Mouse (Mus musculus): ENCODE results near the gene Ak5.
"Not testable (repeated sequence)": the region's sequence is repeated elsewhere in the genome, so short reads cannot be mapped to it uniquely, and the experiment has no call there.

Ak5 gene

DNA sequence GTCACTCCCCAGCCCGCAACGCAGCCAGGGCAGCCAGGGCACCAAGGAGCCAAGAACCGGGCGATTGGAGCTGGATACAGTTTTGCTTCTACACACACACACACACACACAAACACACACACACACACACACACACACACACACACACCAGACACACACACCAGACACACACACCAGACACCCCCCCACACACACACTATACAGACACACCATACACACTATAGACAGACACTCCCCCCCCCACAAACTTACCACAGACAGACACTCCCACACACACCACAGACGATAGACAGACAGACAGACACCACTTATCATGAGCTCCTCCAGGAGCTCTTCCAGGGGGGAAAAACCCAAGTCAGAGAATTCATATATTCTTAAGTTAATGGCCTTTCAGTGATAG, at the start of gene Ak5:
TSS of gene Ak5 (minus strand) at position 122 of the 400 bp plus-strand sequence.
- DNase-seq (ENCODE audit: low read depth, low spot score), result no peak

DNA sequence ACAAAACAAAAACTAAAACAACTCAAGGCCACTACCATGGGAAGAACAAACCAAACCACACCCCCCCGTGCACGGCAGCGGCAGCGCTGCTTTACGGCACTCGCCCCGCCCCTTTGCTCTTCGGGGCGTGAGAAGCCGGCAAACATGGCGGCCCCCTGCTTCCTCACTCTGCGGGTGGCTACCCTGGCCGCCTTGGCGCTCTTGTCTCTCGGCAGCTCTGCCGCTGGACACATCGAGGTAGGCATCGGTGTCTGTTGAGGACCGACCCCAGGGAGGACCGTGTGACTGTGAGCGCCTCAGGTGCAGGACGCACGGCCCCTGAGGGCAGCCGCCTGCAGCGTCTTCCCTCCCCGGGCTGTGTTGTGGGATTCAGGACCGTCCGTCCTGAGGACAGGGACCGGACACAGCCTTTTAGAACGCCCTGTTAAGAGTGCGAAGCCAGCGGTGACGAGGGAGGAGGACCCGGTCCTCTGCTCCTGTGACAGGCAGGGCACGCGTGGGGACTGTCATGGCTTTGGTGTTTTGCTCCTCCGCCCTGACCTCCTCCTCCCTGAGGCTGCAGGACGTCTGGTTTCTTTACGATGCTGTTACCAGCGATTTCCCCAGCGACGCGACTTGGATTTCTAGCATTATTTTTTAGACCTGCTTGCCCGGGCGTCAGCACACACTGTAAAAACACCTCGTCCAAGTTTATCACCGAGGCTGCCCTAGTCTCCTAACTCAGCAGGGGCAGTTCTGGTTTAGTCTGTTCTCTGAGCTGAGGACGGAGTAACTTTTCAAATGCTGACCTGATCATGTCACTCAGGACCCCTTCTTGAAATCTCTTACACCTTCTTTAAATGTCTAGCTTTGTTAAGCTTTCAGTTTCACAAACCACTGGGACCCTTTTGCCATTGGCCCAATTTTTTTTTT, 46.1 kb upstream of the Ak5 start, which contains the start of gene Pigk:
TSS of gene Pigk (plus strand) at position 110 of the 912 bp plus-strand sequence.
- peak; percentile 75 for DNase-seq (ENCODE audit: low read depth, low spot score)

DNA sequence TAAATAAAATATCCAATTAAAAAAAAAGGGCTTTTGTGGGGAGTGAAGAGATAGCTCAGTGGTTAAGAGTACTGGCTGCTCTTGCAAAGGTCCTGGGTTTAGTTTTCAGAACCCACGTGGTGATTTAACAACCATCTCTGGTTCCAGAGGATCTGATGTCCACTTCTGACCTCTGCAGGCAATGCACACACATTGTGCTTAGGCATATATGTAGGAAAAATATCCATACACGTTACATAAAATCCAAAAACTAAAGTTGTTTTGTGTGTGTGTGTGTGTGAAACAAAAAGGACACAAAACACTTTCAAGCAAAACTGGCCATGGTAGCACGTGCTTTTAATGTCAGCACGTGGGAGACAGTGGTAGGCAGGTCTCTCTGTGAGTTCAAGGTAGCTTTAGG, 44.8 kb upstream of the Ak5 start:
- DNase-seq (ENCODE audit: low read depth, low spot score), result no peak

DNA sequence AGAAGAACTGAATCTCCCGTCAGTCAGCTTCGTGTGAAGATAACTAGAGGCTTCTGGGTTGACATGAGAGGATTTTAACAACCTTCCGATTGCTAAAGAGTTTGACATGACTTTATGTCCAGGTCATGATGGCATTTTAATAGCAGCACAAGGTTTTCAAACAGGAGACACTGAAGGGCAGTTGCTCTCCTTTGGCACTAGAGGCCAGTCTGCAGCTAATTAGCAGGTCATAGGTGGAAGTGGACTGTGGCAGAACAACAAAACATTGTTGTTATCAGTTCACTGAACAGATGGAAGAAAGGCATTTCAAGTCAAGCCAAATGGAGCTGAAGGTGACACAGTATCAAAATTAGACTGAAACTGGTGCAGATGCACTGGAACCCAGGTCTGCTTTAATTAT, 41.8 kb upstream of the Ak5 start:
- DNase-seq (ENCODE audit: low read depth, low spot score), result no peak

DNA sequence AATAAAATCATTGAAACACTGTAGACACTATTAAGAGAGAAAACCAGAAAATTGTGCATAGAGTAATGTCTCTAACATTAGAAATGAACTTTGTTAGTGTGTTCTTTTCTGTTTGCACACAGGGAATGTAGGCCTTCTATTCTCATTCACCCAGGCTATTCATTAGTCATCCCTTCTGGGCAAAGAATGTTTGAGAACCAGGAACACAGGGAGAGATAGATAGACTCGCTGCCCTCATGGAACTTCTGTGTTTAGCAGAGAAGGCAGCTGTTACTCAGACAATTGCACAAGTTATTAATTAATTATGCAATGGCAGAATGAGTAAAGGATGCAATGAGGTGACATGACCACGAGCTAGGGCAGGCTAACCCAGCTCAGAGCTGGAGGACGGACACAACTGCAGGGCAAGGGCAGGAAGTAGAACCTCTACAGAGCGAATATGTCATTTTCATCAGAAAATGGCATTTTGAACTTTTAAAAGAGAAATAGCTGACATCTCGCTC, 39.2 kb upstream of the Ak5 start:
- DNase-seq (ENCODE audit: low read depth, low spot score), result no peak

DNA sequence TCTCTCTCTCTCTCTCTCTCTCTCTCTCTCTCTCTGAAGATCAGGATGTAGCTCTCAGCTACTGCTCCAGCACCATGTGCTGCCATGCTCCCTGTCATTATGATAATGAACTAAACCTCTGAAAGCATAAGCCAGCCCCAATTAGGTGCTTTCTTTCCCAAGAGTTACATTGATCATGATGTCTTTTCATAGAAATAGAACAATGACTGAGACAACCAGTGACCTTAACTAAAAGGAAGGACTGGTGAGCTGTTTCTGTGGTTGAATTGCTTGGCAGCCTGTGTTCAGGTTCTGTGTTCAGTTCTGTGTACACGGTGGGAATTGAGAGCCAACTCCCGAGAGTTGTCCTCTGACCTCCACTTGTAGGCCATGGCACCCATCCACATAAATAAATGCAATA, 38.7 kb upstream of the Ak5 start:
- DNase-seq (ENCODE audit: low read depth, low spot score), result no peak

DNA sequence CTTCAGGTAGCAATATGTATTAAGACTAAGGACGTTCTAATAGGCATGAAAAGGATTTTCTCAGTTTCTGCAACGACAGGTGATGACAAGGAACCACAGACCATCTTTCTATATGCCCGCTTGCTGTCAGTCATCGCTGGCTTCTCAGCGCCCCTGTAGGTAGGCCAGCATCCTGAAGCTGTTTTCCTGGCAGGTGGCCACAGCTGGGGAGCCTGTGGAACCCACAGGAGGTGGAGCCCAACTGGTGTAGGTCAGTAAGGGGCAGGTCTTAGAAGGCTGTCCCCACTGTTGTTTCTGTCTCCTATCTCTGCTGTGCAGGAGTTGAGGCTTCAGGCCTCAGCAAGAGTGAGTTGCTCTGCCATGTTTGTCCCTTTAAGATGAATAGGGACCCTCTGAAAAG, 37.7 kb upstream of the Ak5 start:
- no peak for DNase-seq (ENCODE audit: low read depth, low spot score)

DNA sequence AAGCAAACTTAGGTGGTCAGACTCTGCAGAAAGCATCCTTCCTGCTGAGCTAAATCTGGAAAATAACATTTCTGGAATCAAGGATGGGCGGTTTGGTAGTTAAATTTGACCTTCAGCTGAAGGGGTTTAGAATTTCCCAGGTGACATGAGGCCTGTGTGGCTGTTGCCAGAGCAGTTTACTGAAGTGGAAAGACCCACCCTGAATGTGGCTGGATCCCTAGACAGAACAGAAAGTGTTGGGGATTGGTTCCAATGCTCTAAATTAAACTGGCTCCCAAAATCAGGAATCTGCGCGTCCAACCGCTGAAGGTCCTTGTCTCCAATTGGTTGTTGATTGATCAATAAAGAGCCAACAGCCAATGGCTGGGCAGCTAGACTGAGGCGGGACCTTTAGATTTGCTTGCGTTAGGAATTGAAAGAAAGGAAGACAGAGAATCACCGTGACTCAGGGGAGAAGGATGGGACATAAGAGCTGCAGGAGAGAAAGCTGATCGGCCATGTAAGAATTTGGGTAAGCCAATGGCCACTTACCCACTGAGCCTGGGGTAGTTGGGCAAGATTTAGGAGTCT, 34.2 kb upstream of the Ak5 start:
- DNase-seq (ENCODE audit: low read depth, low spot score), result no peak

DNA sequence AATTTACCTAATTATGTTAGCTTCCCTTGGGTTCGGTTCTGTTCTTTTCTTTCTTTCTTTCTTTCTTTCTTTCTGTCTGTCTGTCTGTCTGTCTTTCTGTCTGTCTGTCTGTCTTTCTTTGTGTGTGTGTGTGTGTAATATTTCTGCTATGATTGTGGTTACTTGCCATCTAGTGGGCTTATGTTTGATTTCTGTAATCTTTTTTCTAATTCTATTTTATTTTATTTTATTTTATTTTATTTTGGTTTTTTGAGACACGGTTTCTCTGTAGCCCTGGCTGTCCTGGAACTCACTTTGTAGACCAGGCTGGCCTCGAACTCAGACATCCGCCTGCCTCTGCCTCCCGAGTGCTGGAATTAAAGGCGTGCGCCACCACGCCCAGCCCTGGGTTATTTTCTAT, 33.4 kb upstream of the Ak5 start:
- not testable (repeated sequence) for DNase-seq (ENCODE audit: low read depth, low spot score)

DNA sequence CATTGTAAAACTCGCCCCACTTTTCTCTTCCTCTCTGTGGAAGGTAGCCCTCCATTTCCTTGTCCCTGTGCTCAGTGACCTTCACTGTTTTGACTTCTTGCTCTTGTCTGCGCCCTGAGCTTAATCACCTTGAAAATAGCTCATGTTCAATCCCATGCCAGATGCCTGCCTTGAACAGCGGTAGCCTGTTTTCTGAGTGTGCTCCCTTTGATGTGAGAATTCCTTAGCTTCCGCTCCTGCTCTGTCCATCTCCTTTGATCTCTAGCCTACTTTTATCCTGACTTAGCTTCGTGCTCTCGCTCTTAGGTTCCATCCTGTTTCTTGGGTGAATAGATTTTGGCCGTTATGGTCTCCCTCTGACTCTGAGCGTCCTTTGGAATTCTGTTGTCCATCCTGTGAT, 31.1 kb upstream of the Ak5 start:
- DNase-seq (ENCODE audit: low read depth, low spot score), result no peak

DNA sequence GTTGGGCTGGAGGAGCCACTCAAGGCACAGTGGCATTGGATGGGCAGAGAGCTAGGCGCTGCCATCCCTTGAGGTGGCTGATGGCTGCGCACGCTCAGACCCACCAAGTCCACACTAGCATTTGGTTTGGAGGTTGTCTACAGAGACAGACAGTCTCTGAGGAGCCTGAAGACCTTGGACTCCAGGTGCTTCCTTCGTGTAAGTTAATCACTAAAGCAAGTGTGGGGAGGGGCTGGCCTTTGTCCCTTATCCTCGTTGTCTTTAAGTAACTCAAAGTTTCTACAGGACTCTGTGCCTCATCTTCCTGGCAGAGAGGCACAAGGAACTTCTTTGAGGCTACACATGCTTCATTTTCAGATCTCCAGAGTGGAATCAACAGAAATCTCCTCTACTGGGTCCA, 29.9 kb upstream of the Ak5 start:
- DNase-seq (ENCODE audit: low read depth, low spot score), result no peak

DNA sequence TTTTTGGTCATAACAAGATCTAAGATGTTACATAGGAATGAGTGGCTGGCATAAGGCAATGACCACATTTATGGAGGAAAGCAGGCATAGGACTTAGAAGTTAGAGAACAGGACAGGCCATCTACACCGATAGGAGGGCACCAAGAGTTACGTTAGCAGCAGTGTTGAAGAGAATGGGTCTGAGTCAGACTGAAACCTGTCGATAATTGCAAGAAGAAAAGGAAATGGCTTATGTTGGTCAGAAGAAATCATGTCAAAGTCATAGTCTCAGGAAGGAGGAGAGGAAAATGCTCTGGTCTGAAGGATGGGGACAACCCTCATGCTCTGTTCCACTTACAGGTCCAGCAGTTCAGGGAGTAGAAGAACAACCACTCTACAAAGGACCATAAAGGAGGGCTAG, 26.8 kb upstream of the Ak5 start:
- no peak for DNase-seq (ENCODE audit: low read depth, low spot score)

DNA sequence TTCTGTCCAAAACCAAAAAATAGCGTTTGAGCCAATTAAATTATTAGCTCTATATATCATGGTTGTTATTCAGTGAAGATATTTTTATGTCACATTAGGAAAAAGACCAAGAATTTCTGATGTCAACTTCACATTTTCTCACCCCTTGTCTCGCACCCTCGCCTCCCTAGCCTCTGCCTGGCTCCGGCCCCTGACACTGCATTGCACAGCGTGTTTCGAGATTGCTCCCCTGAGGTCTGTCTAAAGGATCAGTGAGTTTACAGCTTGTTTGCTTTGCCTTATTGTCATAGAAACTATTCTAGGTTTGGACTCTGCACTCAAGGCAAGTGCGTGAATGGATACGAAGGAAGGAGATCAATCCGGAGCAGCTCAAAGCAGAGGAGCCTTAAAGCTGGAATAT, 20.9 kb upstream of the Ak5 start:
- DNase-seq (ENCODE audit: low read depth, low spot score), result no peak

DNA sequence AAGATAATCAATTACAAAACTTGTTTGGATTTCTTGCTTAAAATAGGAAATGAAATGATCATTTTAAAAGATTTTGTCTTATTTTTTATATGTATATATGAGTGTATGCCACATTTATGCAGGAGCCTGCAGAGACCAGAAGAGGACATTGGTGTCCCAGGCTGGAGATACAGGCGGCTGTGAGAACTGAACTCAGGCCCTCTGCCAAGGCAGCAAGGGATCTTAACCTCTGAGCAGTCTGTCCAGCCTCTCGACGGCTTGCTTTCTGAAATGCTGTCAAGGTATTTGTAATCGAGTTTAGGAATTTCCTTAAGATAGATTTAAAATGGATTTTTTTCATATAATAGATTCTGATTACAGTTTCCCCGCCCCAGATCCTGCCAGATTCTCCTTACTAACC, 20.4 kb upstream of the Ak5 start:
- DNase-seq (ENCODE audit: low read depth, low spot score), result no peak

DNA sequence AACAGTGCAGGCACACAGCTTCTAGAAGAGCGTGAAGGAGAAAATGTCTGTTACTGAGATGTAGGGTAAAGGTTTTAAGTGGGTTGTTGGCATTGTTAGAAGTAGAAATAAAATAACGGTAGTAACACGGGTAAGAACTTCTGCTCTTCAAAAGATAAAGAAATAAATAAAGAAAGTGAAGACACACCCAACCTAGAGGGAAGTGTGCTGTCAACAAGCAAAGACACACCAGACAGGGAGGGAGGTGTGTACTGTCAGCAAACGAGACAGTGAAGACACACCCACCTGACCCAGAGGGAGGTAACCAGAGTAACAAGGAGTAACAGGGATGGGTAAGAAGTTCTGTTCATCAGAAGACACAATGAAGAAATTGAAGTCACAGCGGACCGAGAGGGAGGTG, 6.5 kb upstream of the Ak5 start:
- DNase-seq (ENCODE audit: low read depth, low spot score), result no peak

DNA sequence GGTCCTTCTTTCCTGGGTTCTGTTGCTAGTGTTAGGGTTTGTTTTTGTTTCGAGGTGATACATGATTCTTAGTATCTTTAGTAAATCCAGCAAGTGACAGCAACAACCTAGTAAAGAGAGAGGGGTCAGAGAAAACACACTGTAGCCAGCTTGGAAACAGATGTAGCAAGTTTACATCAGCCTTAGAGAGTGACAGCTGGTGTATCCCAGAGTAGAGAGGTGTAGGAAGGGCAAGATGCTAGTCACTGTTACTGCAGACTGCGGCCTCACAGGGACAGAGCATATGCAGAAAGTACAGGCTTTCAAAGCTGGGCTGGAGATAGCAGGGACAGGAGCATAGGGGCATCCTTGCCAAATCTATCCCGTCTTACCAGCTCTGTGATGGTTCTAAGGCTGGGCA, 1.6 kb upstream of the Ak5 start:
- DNase-seq (ENCODE audit: low read depth, low spot score), result no peak

DNA sequence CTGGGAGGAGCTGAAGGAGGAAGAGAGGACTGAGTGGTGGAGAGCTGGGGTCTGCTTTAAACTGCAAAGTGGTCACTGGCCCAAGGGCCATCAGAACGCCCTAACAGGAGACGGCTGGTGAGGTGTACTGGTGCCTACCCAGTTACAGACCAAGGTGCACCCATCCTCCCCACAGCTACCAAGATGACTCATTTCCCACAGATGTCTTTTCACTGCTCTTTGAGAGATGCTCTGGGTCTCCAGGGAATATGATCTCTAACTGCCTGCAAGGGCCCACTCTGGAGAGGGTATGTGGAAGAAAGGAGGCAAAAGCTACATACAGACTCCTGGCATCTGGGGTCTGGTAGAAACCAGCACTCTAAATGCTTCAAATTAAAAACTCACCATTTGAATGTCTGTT, 633 bp upstream of the Ak5 start:
- no peak for DNase-seq (ENCODE audit: low read depth, low spot score)

DNA sequence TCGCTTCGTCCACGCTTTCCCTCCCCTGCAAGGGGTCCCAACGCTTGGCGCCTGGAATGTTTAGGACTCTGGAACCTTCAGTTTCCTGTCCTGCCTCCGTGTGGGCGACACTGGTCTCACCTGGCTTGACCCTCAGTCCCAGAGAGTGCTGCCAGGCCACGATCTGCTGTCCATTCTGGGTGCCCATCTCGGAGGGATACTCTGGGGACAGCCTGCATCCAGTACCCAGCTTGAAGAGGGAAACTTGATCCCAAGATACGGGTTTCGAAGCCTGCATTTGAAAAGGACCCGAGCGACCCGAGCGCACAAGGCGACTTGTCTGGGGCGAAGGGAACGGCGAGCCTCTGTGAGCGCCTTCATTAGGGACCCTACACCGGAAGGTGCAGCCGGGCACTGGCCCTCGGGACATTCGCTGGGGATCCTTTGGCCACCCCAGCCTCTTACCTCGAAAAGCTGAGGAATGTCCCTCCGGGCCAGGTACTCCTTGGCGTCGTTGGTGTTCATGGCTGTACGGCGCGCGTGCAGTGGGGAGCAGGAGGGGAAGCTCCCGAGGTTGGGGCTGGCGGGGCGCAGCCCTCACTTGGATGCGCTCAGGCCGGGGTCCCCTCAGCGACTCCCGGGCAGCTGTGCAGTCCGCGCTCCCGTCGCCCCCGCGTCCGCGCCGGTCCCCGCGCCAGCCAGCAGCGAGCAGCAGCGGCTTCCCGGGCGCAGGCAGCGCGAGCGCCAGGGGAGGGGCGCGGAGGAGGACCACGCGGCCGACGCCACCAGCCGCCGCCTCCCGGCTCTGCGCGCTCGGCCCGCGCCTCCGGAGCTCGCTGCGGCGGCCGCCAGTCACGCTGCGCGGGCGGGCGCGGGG, 576 bp downstream of the Ak5 start:
- no peak for DNase-seq (ENCODE audit: low read depth, low spot score)

DNA sequence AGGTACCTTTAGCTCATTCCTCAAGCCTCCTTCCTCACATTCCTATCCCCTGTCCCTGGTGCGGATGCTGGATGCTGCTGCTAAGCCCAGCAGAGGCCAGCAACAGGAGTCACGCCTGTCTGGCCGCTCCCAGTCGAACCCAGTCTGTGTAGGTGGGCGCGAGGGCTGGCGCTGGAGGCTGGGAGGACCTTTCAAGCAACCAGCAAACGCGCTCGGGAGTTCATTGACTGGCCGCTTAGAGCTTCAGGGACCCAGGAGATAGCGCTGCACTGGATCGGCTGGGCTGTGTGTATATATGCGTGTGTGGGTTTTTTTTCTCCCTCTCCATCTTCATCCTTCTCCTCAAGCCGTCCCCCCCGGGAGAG, 1.2 kb downstream of the Ak5 start:
- no peak for DNase-seq (ENCODE audit: low read depth, low spot score)

DNA sequence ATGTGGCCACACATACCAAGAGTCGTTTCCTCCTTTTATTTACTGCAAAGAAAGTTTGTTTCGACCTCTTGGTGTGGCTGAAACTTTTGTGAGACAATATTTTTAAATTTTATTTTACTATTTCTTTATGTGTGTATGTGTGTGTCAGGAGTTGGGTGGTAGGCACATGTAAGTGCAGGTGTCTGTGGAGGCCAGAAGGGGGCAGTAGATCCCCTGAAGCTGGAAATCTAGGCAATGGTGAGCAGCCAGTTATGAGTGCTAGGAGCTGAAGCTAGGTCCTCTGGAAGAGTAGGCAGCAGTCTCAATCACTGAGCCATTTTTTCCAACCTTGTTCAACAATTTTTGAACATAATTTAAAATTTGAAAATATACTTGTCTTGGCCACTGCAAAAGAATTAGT, 9.6 kb downstream of the Ak5 start:
- DNase-seq (ENCODE audit: low read depth, low spot score), result no peak

DNA sequence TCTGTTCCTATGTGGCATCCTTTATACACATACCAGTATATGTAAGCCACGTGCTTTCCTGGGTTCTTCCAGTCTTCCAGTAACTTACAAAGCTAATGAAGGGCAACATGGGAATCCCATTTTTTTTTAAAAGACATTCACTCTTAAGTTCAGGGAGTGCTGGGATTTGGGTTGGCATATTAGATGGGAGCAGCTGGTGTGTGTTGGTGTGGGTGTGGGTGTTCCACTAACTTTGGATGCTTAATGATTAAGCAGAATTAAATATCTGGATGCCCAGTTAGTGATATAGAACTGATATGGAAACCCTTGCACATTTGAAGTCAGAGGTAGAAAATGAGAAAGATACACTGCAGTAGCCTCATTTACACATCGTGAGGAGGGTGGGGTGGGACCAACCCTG, 16.2 kb downstream of the Ak5 start:
- no peak for DNase-seq (ENCODE audit: low read depth, low spot score)

DNA sequence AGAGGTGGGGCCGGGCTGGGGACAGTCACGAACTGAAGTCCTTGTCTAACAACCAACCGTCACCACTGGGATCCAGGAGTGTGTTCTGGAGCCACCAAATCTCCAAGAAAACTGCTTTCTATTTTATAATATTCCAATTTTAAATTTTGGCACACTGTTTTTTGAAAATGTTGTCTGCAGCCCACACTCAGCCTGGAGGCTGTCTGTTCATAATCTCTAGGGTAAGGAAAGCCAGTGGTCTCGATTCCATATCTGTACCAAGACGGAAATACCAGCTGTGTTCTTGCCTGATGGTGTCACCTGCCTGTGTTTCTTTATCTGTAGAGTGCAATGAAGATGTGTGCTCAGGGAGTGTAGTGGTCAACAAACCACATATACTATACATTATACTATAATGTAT, 23.6 kb downstream of the Ak5 start:
- DNase-seq (ENCODE audit: low read depth, low spot score), result no peak
